Mouse (Mus musculus) splenic B cell, adult 2 months (primary cell): ENCODE data around the gene Gm9008.
"Not testable (repeated sequence)": the region's sequence is repeated elsewhere in the genome, so short reads cannot be mapped to it uniquely, and the experiment has no call there.

Source experiments
- DNase-seq: peaks from one replicate; pipeline ENCODE4 v3.0.0-alpha.2; 2011; ENCODE audit warnings: low read depth, low spot score
- H3K27me3 ChIP-seq: 2 replicates; pipeline ENCODE4 v1.6.1; 2012; ENCODE audit warnings: mild to moderate bottlenecking, low read length, moderate library complexity, mixed read lengths; ENCODE audit not compliant: control insufficient read depth, poor library complexity, insufficient read depth, severe bottlenecking
- H3K36me3 ChIP-seq: 2 replicates; pipeline ENCODE4 v1.6.1; 2012; ENCODE audit warnings: mild to moderate bottlenecking, low read length, moderate library complexity, mixed read lengths; ENCODE audit not compliant: control insufficient read depth, poor library complexity, insufficient read depth, severe bottlenecking

Gene Gm9008

DNA sequence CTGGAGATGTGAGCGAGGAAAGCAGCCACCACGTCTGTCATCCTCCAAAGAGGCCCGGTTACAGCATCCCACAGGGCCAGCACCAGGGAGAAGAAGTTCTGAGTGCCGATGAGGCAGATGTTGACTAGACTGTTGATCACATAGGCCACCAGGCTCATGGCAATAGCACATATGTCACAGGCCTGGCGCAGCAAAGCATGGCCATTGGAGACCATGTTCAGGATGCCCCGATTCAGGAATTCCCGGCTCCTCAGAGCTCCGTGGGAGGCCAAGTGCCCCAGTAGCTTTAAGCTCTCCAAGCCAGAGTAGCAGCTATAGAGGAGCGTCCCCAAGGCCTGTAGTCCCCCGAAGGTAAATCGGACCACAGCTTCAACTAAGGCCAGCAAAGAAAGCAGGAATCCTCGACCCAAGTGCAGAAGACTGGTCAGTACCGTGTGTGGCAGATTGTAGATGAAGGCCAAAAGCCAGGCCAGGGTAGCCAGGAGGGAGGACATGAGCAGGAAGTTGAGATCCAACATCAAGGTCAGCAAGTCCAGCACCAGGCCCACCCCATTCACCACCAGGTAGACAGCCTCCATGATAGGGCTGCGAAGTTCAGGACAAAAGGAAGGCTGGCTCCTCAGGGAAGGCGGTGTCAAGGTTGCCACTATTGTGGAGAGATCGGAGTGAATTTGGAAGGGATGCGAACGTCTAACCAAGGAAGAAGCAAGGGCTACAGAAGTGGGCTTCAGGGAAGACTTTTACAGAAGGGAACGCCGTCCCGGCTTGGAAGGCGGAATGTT is at the start of gene Gm9008:
Gm9008 (minus strand) TSS at position 731 of the 782 bp plus-strand sequence.
- DNase-seq, H3K27me3 ChIP-seq, H3K36me3 ChIP-seq: not testable (repeated sequence)

DNA sequence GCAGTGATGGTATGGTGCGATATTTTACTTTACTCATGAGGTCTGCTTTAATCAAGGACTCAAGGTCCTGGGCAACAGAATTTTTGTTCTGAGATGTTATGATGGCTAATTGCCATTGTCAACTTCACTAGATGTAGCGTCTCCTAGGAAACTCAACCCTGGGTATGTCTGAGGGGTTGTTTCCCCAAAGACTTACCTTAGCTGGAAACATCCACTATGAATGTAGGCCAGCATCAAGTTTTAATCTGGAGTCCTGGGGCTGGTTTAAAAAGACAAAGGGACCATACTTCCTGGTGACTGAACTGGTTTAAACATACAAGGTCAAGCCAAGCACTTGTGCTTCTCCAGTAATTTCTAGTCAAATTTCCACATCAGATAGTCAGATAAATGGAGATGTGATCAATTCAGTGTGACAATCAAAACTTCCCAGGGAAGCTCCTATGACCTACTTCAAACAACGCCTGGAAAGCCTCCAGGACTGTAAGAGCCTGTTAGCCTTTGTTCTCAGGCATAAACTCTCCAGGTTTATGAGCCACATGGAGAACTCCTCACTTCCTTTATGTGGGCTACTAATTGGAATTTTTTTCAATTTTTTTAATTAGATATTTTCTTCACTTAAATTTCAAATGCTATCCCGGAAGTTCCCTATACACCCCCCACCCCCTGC is 24.5 kb upstream of the Gm9008 start:
- DNase-seq, result no peak
- H3K36me3 ChIP-seq, result no peaks in the 10 kb centered on the region
- no peaks in the 10 kb centered on the region for H3K27me3 ChIP-seq

DNA sequence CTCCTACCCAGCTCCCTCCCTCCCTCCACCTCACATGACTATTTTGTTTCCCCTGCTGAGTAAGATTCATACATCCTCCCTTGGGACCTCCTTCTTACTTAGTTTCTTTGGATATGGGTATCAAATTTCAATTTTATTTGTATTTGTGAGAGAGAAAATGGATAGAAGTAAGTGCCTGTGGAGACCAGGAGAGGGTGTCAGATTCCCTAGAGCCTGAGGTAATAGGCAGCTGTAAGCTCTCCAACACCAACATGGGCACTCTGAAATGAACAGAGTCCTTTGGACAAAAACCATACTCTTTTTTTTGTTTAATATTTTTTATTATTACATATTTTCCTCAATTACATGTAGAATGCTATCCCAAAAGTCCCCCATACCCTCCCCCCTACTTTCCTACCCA is 12.6 kb upstream of the Gm9008 start:
- no peak for DNase-seq
- Histone ChIP-seq H3K36me3 (no peaks in the 10 kb centered on the region), H3K27me3 (no peaks in the 10 kb centered on the region)

DNA sequence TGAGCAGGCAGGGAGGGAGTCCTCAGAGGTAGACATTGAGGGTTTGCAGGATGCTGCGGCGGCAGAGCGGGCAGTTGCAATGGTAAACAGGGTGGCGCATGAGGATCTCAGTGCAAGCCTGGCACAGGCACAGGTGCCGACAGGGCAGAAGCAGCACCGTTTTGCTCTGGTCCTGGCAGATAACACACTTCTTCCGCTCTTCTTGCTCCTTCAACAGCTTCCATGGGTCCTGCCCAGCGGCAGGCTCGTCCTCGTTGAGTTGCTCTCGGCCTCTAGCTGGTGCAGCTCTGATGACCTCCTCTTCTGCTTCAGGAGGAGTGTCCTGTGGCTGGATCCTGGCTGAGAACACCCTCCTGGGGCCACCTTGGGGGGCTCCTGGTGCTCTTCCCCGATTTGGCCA is 1.2 kb downstream of the Gm9008 start:
- not testable (repeated sequence) for DNase-seq, H3K36me3 ChIP-seq, H3K27me3 ChIP-seq

DNA sequence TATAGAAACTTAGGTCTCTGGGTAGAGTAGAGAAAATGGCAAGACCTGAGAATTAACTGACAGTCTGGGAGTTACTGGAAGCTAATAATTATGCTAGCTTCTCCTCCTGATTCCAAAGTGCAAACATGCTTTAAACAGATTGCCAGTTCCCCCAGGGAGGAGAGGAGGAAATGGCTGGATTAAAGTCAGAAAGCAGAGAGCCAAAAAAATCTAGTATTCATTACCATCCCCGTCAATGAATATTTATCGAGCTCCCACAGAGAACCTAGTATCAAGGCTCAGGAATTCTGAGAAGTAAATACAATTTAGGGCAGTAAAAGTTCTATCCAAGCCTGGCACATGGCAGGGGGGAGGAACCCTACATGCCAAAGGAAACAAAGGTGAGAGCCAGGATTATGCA is 29.4 kb downstream of the Gm9008 start:
- DNase-seq, result no peak
- Histone ChIP-seq H3K27me3 (no peaks in the 10 kb centered on the region), H3K36me3 (no peaks in the 10 kb centered on the region)
